Mouse (Mus musculus): ENCODE measurements at regions not wholly inside any gene's neighbourhood (a gene's known extent, or its start where the extent isn't known, plus 50 kb on each side); places are given as distances from the start of the nearest gene placed in this dataset.

DNA sequence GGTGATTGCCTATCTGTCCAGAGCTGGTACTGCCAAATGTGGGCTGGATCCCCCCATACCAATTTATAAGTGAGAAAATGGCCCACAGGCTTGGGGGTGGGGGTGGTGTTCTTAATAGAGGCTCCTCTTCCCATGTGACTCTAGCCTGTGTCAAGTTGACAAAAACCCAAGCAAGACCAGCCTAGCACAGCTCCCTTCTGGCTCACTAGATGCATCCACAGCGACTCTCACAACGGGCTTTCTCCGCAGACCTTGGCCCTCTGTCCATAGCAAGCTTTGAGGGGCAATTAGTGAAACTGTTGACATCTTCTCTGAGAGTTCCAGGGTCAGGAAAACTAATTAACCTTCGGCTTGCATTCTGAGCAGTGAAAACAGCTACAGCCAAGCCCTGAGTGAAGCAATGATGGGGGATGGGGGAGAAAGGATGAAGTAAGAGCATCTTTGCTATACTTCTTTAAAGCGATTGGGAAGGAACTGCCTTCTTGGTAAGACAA lies 281.3 kb downstream of the Cdh26 start:
- no peak for DNase-seq (ENCODE audit: low read depth, low spot score)

DNA sequence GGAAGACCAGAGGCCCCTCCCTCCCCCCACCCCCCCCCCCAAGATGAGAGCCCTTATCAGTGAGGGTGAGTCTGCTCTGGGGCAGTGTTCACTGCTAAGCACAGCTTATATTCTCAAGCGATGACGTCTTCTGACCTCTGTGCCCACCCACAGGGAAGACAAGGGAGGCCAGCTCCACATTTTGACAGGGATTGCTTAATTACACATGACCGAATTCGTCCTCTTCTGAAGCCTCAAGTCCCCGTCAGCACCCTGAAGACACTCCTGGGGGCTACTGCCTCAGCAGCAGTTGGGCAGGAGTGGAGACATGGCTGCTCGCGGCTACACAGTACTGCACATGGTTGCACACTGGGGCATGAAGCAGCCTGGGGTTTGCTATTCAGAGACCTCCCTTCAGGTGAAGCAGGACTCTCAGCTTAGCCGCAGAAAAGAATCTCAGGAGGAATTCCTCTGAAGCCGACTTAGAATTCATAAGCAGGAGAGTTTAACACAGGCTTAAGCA lies 282.1 kb downstream of the Cdh26 start:
- DNase-seq (ENCODE audit: low read depth, low spot score) = no peak

DNA sequence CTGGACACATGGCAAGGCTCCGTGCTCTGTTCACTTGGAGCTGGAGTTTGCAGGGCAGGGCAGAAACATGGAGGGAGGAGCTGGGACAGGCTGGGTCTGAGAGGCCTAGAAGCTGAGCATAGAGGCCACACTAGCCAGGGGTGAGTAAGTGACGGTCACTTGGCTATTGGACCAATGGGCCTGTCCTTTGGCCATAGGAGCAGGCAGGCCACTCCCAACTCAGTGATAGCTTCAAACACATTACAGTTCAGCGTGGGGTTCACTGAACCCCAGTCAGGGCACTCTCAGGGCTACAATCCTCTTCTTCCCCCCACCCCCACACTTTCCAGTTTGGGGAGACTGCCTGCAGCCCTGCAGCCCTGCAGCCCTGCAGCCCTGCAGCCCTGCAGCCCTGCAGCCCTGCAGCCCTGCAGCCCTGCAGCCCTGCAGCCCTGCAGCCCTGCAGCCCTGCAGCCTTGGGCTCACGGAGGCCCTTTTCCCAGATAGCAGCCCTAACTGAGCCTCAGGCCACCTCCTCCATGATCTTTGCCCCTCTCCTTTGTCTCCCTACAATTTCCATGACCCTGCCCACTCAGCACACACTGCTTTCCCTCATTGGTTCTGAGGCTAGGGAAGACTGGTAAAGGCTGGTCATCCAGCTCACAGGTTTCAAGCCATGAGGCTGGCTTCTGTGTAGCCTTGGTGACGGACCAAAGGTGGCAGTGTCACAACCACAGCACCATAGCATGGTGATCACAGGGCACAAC lies 285.3 kb downstream of the Cdh26 start:
- no peak for DNase-seq (ENCODE audit: low read depth, low spot score)

DNA sequence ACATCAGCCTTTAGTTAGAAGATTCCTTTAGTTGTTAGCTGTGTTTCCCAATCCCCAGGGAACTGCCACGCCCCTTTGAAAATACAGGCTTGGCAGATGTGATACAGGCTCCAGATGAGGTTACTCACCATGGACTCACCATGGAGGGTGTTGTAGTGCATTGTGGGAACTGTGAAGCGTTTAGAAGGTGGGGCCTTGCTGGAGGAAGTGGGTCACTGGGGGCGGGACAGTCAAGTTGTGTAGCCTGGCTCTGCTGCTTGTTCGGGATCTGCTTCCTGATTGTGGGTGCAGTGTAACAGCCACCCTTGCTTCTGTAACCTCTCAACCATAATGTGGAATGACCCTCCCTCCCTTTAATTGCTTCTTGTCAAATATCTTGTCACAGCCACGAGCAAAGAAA lies 287.7 kb downstream of the Cdh26 start:
- DNase-seq (ENCODE audit: low read depth, low spot score) = no peak

DNA sequence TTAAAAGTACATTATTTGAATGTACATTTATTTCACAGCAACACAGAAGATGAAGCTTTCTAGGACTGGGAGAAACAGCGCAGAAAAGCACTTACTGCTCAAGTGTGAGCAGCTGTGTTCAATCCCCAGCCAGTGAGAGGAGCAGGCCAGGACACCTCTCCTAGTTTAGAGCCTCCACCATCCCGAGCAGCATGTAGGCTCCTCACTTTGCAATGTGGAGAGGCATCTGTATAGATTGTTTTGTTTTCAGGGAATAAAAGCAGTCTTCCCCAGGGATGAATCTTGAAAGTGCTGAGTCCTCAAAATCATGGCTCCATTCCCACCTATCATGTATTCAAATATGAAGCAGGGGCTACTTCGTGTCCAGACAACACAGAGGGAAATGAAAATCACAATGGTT lies 293.1 kb downstream of the Cdh26 start:
- no peak for DNase-seq (ENCODE audit: low read depth, low spot score)

DNA sequence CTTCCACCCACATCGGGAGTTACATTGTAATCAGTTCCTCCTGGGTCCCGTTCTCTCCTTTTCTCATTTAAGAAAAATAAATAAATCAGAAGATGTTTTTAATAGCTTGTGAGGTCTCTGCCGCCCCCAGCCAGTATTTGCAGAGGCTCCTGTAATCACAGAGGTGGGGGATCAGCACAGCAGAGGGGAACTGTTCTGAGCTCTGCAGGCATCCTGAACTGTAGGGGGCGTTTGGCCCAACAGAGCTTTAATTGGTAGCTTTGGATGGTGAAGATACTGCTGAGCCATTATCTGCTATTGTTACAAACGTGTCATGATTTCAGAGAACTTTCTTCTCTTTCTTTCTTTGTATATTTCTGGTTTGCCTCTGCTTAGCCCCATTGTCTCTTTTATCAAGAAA lies 293.9 kb downstream of the Cdh26 start:
- no peak for DNase-seq (ENCODE audit: low read depth, low spot score)

DNA sequence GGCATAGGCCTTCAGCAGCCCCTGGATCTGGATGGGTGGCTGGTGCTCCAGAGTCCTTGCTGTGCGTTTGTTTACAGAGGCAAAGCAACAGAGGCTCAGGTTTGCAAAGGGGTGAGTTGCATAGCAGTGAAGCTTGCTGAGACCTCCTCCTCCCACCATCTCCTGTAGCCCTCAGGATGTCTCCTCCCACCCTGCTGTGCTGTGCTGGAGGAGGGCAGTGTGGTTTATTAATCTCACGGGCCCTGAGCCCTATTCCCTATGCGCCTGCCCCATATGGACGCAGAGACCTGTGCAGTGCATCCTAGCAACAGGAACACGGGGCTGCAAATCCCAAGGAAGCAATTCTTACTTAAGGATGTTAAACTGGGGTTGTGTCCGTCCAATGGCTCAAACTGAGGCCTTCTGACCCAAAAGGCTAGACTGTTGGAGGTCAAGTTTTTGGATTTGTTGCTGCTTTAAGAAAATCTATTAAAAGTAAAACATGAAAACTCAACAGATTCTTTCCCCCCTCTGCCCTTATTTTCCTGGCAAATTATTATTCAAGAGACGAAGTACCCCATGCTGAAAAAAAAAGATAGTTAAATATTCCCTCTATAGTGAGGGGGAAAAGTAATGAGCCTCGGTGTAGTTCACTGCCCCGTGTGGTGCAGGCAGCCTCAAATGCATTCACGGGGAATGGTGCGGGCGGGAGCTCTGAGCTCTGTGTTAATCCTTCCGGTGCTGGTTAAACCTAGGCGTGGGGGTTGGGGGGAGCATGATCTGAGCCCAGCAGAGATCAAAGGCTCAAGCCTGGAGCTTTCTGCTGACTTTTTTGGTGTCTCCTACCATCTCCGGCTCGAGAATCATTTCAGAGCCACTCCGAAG lies 297.8 kb downstream of the Cdh26 start:
- peak; percentile 17 for DNase-seq (ENCODE audit: low read depth, low spot score)

DNA sequence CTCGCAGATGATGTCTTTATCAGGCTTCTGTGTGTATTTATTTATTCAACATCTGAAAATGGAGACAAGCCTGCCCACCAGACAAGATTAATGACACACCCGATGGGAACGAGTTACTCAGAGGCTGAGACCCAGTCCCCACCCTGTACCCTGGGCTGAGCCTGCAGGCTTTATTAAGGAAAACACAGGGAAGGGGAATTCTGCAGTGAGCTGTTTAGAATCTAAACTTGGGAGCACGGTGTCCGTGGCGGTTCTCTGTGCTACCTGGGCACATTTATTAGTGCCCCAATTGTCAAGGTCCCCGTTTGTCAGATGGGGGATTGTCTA lies 298.4 kb downstream of the Cdh26 start:
- DNase-seq (ENCODE audit: low read depth, low spot score) = no peak

DNA sequence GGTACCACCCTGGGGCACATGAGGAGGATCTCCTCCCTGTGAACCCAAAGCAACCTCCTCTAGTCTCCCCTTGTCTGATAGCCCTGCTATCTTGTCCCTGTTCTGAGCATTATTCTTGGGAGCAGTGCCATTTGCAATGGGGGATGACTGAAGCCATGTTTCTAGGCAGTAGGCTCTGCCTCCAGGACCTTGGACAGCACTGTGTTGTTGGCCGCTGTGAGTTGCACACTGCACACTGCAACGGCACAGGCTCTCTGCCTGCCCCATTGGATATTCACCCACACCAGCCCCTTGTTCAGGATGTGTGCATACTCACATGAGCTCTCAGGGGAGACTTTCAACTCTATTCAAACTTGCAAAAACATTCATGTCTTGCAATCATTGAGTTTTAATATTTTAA lies 304.8 kb downstream of the Cdh26 start:
- DNase-seq (ENCODE audit: low read depth, low spot score) = peak; percentile 43

DNA sequence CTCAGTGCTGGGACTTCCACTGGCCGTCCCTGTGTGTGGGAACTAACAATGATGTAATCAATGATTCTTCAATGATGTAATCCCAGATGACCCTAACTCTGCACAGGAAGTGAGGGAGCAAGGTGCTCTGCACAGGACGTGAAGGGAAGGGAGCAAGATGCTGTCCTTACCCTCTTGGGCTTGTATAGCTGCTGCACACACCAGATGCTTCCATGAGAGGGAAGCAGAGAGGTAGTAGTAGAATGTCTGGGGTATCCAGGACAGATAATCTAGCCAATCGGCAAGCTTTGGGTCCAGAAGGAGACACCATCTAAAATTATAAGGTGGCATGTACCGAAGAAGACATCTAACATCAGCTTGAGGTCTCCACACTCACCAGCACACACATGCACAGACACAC lies 314.3 kb downstream of the Cdh26 start:
- no peak for DNase-seq (ENCODE audit: low read depth, low spot score)

DNA sequence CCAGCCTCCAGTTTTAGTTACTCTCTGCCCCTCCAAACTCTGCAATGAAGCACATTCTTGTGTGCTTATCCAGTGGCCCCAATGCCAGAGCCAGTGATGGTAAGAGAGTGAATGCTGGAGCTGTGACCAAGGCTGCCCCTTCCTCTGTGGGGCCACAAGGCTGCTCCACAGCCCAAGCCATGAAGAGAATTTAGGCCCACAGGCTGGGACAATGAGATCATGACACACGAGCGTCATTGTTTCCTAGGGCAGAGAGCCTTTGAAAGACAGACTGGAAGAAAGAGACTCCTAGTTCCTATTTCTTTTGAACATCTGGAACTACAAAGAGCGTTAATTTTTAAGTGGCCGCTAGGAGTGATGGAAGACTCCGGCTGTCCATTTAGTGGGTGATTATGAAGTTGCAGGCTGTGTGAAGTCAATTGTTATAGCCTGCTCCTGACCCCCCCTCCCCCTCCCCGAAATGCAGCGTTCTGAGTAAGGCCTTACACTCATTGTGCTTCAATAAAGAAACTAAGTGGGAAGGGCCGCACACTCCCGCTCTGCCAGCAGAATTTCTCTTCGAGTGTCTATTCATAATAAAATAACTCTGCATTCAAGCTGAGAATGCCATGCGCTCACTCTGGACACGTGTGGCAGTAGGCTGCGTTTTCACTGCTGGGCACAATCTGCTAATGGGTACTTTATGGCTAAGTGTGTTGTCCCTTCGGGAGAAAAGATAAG lies 315.1 kb downstream of the Cdh26 start:
- DNase-seq (ENCODE audit: low read depth, low spot score) = no peak

DNA sequence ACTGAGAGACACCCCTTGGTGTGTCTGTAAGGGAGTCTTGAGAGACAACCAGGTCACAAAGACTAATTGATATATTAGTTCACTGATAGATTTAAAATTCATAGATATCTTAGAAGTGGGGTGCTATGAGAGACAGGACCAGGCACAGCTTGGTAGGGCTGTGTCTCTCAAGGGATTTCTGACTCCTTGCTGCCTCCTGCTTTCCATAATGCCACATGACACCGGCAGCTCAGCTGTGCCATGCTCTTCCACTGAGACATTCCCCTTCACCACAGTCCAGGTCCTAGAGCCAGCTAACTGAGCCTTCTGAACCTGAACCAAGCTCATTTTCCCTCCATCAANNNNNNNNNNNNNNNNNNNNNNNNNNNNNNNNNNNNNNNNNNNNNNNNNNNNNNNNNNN lies 320.9 kb downstream of the Cdh26 start:
- DNase-seq (ENCODE audit: low read depth, low spot score) = no peak

DNA sequence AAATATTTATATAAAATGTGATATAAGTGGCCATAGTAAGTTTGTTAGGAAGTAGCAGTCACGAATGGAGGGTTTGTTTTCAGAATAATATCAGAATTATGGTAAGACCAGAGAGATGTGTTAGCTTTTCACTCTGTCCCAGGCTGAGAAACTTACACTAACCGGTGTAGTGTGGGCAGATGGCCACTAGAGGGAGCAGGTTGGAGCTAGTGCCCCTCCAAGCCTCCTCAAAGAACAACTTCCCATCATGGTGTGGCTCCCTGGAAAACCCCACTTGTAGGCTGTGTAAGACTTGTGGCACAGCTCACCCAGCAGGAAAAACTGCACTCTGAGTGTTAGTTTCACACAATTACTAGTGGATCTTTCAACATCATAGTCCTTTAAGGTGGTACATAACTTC lies 328.0 kb downstream of the Cdh26 start:
- DNase-seq (ENCODE audit: low read depth, low spot score) = peak; percentile 54

DNA sequence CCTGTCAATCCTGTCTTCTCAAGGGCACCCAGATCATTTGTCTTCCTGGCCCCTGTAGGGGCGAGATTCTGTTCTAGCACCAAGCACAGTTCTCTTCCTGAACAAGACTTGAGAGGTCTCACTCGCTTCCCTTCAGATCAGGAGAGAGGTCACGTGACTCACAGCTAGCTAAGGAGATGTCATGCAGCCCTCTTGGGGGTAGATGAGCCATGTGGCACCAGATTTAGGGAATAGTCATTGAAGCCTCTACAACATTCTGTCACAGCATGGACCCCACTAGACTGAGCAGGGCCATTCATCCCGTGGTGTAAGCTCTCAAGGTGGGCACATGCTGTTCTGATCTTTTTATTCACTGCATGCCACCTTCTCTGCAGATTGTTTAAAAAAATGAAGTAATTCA lies 338.2 kb downstream of the Cdh26 start:
- DNase-seq (ENCODE audit: low read depth, low spot score) = no peak

DNA sequence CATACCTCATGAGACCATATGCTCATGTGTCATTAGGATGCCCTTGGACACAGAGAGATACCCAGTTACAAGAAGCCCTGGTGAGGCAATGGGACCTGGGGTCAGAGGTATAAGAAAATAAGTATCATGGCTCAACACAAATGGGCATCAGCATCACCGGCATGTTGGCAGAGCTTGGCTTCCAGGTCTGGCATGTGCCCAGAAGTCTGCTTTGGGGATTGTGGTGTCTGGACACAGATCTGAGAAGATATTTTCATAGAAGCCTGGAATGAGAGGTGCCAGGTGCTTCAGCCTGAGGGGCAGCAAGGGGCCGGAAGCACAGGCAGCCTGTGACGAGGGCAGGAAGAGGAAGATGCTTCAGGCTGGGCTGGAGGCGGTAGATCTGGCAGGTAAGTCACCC lies 338.7 kb downstream of the Cdh26 start:
- no peak for DNase-seq (ENCODE audit: low read depth, low spot score)

DNA sequence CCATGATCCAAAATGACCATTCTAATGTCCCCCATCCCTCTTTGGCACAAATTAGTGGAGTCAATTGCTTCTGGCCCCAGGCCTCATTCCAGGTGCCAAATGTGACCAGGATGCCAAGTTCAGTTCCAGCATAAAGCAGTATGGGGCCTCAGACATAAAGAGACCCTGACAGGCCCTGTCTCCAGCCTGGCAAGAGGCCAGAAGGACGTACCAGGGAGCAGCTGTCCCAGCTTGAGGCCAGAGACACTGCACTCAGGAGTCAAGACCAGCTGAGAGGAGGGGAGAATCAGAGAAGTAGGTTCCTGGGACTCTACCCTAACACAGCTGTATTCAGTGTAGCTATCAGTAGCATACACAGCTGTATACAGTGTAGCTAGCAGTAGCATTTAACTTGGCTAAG lies 341.1 kb downstream of the Cdh26 start:
- DNase-seq (ENCODE audit: low read depth, low spot score) = no peak

DNA sequence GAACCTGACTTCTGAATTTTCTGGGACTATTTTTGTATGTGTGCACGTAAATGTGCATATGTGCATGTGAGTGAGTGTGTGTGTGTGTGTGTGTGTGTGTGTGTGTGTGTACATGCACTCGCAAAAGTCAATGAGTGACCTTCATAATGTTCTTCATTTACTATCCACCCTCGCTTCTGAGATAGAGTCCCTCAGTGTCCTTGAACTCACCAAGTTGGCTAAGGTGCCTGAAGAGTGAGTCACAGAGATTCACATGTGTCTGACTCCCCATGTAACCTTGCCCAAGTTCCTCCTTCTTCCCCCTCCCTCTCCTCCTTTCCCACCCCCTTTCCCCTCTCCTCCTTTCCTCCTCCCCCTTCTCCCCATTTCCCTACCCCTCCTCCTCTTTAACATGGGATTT lies 341.6 kb downstream of the Cdh26 start:
- no peak for DNase-seq (ENCODE audit: low read depth, low spot score)

DNA sequence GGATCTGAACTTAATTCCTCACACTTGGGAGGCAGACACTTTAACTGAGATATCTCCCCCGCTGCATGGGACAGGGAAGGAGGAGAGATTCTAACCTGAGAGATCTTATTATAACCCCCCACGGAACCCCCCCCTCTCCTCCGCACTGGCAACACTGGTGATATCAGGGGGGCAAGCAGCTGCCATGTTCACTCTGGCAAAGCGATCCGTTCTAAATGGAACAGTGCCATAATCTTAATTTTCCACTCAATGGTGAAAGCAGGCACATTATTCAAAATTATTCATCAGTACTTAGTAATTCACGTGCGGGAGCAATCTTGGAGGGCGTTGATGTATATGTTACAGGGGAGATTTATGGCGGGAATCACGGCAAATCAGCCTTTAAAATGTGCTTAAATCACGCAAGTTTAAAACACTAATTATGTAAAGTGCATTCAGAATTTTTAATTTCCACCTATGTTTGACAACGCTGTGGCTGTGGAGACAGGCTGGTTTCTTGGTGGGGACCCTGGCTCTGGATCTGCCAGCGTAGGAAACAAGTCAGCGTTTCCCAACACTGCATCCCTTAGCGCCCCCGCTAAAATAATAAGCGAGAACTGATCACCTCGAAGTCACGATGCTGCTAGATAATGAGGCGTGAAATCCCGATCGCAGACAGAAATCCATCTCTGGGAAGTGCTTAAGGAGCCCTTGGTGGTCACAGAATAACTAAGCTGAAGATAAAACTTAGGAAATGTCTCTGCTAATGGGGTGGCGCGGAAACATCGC lies 354.7 kb downstream of the Cdh26 start:
- no peak for DNase-seq (ENCODE audit: low read depth, low spot score)

DNA sequence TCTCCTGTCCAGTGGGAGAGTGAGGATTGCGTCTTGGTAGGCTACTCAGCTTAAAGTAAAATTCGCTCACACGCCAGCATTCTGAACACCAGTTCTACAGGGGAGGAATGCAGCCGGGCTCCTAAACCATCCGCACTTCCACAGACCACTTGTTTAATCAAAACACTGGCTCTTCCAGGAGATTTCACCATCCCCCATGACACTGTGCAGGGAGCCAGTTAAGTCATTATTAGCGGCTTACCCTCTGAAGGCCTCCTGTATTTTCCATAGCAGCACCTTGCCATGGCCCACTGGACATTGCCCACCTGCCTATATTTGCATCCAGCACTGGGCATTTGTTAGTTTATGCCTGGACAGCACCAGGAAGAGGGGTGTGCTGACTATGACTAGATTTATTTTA lies 355.5 kb downstream of the Cdh26 start:
- no peak for DNase-seq (ENCODE audit: low read depth, low spot score)

DNA sequence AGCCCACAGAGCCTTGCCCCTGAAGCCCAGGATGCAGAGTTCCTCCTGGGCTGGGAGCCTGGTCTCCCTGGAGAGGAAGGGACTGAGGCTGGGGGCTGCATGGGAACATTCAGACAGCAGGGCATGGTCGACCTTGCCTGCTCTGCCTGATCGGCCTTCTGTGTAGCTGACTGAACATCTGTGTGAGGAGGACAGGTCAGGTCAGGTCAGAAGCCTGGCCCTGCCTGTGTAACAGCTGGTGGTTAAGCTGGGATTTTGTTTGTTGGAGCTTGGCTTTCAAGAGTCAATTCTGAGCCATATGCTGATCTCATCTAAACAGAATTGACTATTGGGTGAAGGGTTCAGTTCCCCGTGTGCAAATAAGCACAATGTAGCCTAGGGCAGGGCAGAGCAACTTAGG lies 365.5 kb downstream of the Cdh26 start:
- DNase-seq (ENCODE audit: low read depth, low spot score) = no peak

DNA sequence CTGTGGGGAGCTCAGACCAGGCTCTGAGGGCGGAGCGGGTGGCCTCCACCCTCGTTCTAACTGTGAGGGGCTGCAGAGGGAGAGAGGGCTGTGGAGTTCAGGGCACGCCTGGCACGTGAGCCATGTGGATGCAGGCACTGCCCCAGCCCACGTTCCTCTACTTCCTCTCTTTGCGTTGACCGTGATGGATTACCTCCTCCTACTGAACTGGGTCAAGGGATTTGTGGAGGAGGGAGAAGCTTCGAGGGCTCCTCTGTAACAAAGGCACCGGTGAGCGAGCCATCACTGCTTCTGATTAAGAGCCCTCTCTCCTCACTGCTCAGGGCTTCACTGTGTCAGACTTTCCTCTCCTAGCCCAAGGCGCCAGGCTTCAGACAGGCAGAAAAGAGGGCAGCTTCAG lies 371.1 kb downstream of the Cdh26 start:
- no peak for DNase-seq (ENCODE audit: low read depth, low spot score)

DNA sequence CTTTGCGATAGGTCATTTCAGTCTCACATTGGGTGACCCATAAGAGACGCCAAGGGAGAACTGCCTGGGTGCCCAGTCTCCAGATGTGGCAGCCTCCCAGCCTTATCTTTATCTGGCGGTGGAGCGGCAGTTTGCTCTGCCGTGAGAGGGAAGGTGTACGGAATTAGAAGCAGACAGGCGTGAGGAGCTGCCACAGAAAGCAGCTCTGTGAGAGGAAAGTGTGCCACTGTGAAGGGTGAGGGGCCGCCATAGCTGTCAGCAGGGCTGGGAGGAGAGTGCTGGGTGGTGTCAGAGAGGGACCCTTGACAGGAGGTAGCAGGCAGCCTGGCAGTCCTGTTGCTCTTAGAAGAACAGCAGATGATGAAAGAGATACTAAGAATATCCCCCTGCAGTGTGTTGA lies 375.0 kb downstream of the Cdh26 start:
- DNase-seq (ENCODE audit: low read depth, low spot score) = no peak
